Mouse (Mus musculus) effector memory CD4-positive, alpha-beta T cell, adult 7 months (primary cell): ENCODE results near the gene Spint4. TPM values are rescaled to one million over a fixed set of nuclear protein-coding genes. Genes with fewer than 3 reads are reported as not detected.

Experiments
- polyA plus RNA-seq: library from polyadenylated mRNA; unstranded; fragments of 100-300 nt; shearing (Covaris generic); gene quantifications from one replicate; pipeline ENCODE4 v1.2.1, GENCODE M21; 2017

The Spint4 gene
- polyA plus RNA-seq, result not detected

DNA sequence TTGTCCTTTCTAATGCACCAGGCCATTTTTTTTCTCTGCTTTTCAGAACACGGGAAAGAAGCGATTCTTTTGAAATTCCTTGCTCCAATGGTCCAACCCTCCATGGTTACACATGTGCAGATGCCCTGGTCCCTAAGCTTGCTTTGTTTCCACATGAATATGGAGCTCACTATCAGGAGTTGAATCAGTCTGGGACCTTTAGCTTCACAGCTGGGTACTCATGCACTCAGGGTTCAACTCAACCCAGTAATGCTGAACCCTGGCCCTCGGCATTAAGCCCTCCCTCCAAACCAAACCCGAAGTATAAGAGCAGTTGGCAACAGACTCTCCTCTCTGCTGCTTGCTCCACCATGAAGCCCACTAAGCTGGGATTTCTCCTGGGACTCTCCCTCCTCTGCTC is at the start of gene Spint4:
TSS of gene Spint4 (plus strand) at position 301 of the 400 bp plus-strand sequence.

DNA sequence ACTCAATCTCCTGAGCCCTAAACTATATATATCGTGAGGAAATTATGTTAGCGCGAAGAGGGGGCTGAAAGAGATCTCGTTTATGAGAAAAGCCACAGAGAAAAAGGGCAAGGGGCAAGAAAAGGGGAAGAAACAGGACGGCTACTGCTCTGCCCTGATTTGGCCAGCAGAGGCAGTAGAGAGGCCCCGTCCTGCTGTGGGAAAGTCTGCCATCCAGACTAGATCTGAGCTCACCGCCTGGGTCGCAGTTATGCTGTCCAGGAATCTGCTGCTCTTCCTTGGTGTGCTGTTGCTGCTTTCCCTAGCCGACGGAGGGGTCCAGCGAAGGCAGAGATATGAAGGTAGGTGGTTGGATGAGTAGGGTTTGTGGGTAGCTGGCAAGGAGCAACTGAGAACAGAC is 42.4 kb upstream of the Spint4 start, which contains the start of gene Wfdc10:
TSS of gene Wfdc10 (plus strand) at position 189 of the 400 bp plus-strand sequence.

DNA sequence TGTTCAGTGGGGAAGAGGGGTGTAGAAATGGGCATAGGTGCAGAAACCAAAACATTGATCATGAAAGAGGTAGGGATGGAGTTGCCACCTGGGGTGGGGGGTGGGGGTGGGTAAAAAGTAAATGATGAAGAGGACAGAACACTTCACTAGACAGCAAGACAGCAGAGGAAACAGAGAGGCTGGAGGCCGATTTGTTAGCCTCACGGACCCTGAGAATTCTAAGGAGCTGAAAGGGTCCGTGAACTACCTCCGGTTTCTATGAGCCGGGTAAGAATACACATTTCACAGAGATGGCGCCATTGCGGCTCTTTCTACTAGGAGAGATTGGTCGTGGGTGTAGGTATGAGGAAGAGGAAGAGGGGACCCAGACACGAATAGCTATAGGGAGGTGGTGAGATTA is 41.8 kb upstream of the Spint4 start, which contains the start of gene Wfdc9:
TSS of gene Wfdc9 (minus strand) at position 101 of the 400 bp plus-strand sequence.

DNA sequence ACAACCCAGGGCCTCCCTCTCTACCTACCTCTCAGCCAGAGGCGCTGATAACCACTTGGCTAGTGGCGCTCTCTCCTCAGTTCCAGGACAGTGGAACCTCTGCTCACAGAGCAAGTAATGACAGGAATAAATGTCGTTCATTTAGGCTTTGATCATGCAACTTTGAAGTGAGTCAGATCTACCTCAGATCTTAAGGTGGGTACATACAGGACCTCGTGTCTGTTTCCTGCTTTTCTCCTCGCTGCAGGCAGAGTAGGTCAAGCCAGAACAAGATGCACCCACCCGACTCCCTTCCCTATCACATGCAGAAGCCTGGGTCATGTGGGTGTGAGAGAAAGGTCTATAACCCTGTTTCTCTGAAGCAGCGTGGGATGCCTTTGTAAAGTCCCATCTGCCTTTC is 24.3 kb upstream of the Spint4 start, which contains the start of gene Wfdc11:
TSS of gene Wfdc11 (minus strand) at position 101 of the 400 bp plus-strand sequence.

DNA sequence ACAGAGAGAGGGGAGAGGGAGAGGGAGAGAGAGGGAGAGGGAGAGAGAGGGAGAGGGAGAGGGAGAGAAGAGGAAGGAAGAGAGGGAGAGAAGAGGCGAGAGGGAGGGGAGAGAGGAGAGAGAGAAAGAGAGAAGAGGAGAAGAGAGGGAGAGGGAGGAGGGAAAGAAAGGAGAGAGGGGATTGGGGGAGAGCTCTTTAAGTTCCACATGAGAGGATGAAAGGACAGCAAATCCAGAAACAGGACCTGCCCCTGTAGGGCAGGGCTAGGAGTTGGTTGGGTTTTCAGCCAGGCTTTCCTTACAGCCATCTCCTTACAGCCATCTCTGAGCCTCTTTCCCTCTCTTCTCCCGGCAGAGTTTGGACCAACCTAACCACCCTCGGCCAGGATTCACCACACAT is 13.5 kb upstream of the Spint4 start, which contains the start of gene Wfdc13:
TSS of gene Wfdc13 (plus strand) at position 301 of the 400 bp plus-strand sequence.

DNA sequence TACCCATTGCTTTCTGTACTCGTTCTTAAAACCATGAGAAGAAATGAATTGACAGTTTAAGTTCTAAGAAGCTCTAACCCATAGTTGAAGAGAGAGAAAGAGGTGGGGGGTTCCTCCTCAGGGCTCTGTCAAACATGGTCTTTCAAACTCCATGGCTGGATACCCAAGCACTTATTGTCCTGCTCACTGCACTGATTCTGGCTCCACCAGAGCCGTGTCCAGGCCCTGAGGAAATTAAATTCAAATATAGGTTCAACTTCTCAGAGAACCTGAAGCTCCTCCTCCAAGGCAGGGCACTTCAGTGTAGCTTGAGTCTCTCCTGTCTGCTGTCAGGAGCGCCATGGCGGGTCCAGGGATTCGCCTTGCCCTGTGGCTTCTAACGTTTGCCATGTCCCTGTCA is 16.7 kb downstream of the Spint4 start, which contains the start of gene Spint5:
TSS of gene Spint5 (plus strand) at position 301 of the 400 bp plus-strand sequence.

DNA sequence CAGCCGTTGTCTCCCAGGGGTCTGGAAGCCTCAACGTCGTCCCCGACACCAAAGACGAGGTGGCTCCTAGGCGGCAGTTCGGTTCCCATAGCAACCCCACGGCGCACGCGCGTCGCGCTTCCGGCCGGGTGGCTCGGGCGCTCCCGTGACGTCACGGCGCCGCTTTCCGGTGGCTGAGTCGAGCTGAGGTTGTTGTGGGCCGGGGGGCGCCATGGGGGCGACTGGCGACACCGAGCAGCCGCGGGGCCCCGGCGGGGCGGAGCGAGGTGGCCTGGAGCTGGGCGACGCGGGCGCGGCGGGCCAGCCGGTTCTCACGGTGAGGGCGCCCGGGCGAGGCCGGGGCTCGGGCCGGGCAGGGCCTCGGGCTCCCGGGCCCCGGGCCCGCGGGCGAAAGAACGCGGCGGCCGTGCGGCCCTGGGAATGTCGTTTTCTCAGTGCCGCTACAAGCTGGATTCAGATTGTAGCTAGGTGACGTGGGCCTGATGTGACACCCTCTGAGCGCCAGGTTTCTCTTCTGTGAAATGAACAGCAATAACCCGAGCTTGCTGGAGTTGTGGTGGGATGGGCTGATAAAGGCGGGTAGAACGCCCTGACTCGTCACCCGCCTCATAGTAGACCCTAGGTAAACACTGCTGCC is 47.7 kb downstream of the Spint4 start, which contains the start of the genes Wfdc3 and Dnttip1:
TSS of gene Wfdc3 (minus strand) at position 89 of the 637 bp plus-strand sequence.
TSS of gene Dnttip1 (plus strand) at position 141 of the 637 bp plus-strand sequence.

Other genes with a start within 250 kb of the Spint4 start
- 86.9 TPM for gene Sys1, start 241.5 kb upstream of the Spint4 start, polyA plus RNA-seq
- 11.7 TPM for gene Gm20458, start 237.5 kb upstream of the Spint4 start, polyA plus RNA-seq
- gene Trp53tg5, start 224.8 kb upstream of the Spint4 start, polyA plus RNA-seq, result 0.41 TPM
- 1.6 TPM for gene Dbndd2, start 212.4 kb upstream of the Spint4 start, polyA plus RNA-seq
- 12.8 TPM for gene Pigt, start 201.0 kb upstream of the Spint4 start, polyA plus RNA-seq
- not detected for gene Wfdc2, start 136.1 kb upstream of the Spint4 start, polyA plus RNA-seq
- not detected for gene Spint3, start 125.0 kb upstream of the Spint4 start, polyA plus RNA-seq
- gene Wfdc6a, start 113.1 kb upstream of the Spint4 start, polyA plus RNA-seq, result 0.49 TPM
- gene Eppin, start 104.9 kb upstream of the Spint4 start, polyA plus RNA-seq, result not detected
- gene Wfdc6b, start 85.0 kb upstream of the Spint4 start, polyA plus RNA-seq, result not detected
- gene Wfdc8, start 84.9 kb upstream of the Spint4 start, polyA plus RNA-seq, result not detected
- gene Wfdc16, start 59.7 kb upstream of the Spint4 start, polyA plus RNA-seq, result not detected
- gene Wfdc10, start 42.5 kb upstream of the Spint4 start, polyA plus RNA-seq, result not detected
- gene Wfdc9, start 41.9 kb upstream of the Spint4 start, polyA plus RNA-seq, result not detected
- not detected for gene Wfdc11, start 24.4 kb upstream of the Spint4 start, polyA plus RNA-seq
- 1.3 TPM for gene Wfdc13, start 13.4 kb upstream of the Spint4 start, polyA plus RNA-seq
- gene Spint5, start 16.8 kb downstream of the Spint4 start, polyA plus RNA-seq, result not detected
- gene Wfdc3, start 47.4 kb downstream of the Spint4 start, polyA plus RNA-seq, result 0.34 TPM
- 49.6 TPM for gene Dnttip1, start 47.5 kb downstream of the Spint4 start, polyA plus RNA-seq
- 0.96 TPM for gene Ube2c, start 71.4 kb downstream of the Spint4 start, polyA plus RNA-seq
- gene Tnnc2, start 81.5 kb downstream of the Spint4 start, polyA plus RNA-seq, result not detected
- gene Snx21, start 87.3 kb downstream of the Spint4 start, polyA plus RNA-seq, result 5.0 TPM
- gene Acot8, start 106.4 kb downstream of the Spint4 start, polyA plus RNA-seq, result 26.4 TPM
- 3.5 TPM for gene Zswim3, start 106.6 kb downstream of the Spint4 start, polyA plus RNA-seq
- gene Zswim1, start 124.2 kb downstream of the Spint4 start, polyA plus RNA-seq, result 15.3 TPM
- gene Spata25, start 130.0 kb downstream of the Spint4 start, polyA plus RNA-seq, result not detected
- gene Ctsa, start 134.4 kb downstream of the Spint4 start, polyA plus RNA-seq, result 161 TPM
- 1.0 TPM for gene Neurl2, start 135.0 kb downstream of the Spint4 start, polyA plus RNA-seq
- gene Pltp, start 159.2 kb downstream of the Spint4 start, polyA plus RNA-seq, result 5.1 TPM
- gene Pcif1, start 180.8 kb downstream of the Spint4 start, polyA plus RNA-seq, result 150 TPM
- gene Zfp335, start 213.3 kb downstream of the Spint4 start, polyA plus RNA-seq, result 40.3 TPM
- 3.8 TPM for gene Mmp9, start 242.3 kb downstream of the Spint4 start, polyA plus RNA-seq